Mouse (Mus musculus): ENCODE results near the gene 2310022A10Rik.

The 2310022A10Rik gene

GRCm38 (mm10) chr7:27541431-27541830 lies 11.6 kb upstream of the 2310022A10Rik start:
- no peak for DNase-seq

GRCm38 (mm10) chr7:27541922-27542321 lies 11.1 kb upstream of the 2310022A10Rik start:
- no peak for DNase-seq

GRCm38 (mm10) chr7:27542392-27543033 lies 10.5 kb upstream of the 2310022A10Rik start:
- peak; percentile 78 for DNase-seq

- no peak for DNase-seq
Observed at GRCm38 (mm10) chr7:27543065-27543464, 10.0 kb upstream of the 2310022A10Rik start.

- no peak for DNase-seq
Observed at GRCm38 (mm10) chr7:27543851-27544250, 9.2 kb upstream of the 2310022A10Rik start.

GRCm38 (mm10) chr7:27544675-27545370 lies 8.2 kb upstream of the 2310022A10Rik start:
- DNase-seq, result no peak

GRCm38 (mm10) chr7:27549597-27549996 lies 3.4 kb upstream of the 2310022A10Rik start:
- no peak for DNase-seq

GRCm38 (mm10) chr7:27552070-27552469 lies 963 bp upstream of the 2310022A10Rik start:
- DNase-seq, result no peak

GRCm38 (mm10) chr7:27560291-27560887 lies 7.4 kb downstream of the 2310022A10Rik start:
- no peak for DNase-seq

GRCm38 (mm10) chr7:27560978-27561377 lies 7.9 kb downstream of the 2310022A10Rik start:
- DNase-seq, result no peak

- DNase-seq, result no peak
Observed at GRCm38 (mm10) chr7:27569580-27570224, 16.7 kb downstream of the 2310022A10Rik start.

GRCm38 (mm10) chr7:27572133-27572532 lies 19.1 kb downstream of the 2310022A10Rik start:
- no peak for DNase-seq

- no peak for DNase-seq
Observed at GRCm38 (mm10) chr7:27574124-27574880, 21.3 kb downstream of the 2310022A10Rik start.

- peak; percentile 58 for DNase-seq
Observed at GRCm38 (mm10) chr7:27576914-27577313, 23.9 kb downstream of the 2310022A10Rik start.

GRCm38 (mm10) chr7:27577589-27577988 lies 24.6 kb downstream of the 2310022A10Rik start:
- DNase-seq, result no peak

GRCm38 (mm10) chr7:27578465-27578864 lies 25.4 kb downstream of the 2310022A10Rik start:
- no peak for DNase-seq

GRCm38 (mm10) chr7:27580380-27581174 lies 27.5 kb downstream of the 2310022A10Rik start:
- DNase-seq, result no peak

GRCm38 (mm10) chr7:27586861-27587260 lies 33.8 kb downstream of the 2310022A10Rik start:
- no peak for DNase-seq

GRCm38 (mm10) chr7:27587741-27588140 lies 34.7 kb downstream of the 2310022A10Rik start:
- no peak for DNase-seq

GRCm38 (mm10) chr7:27590088-27590487 lies 37.1 kb downstream of the 2310022A10Rik start:
- DNase-seq, result no peak

- DNase-seq, result no peak
Observed at GRCm38 (mm10) chr7:27590566-27591213, 37.7 kb downstream of the 2310022A10Rik start.
